Mouse (Mus musculus) thymus, adult 2 months (tissue): ENCODE data around the gene Map3k1. TPM values are rescaled to one million over a fixed set of nuclear protein-coding genes. Genes with fewer than 3 reads are reported as not detected.

ENCODE experiments used
- DNase-seq: peaks from one replicate; pipeline ENCODE4 v3.0.0; 2021
- H3K27ac ChIP-seq: fragments of 200-500 bp; 2 replicates; pipeline ENCODE4 v1.5.1; 2012; ENCODE audit warnings: low read length, control low read depth; ENCODE audit not compliant: control insufficient read depth, insufficient read depth
- H3K27me3 ChIP-seq: fragments of 200-500 bp; 2 replicates; pipeline ENCODE4 v1.6.1; 2012; ENCODE audit warnings: mild to moderate bottlenecking, low read length, moderate library complexity, mixed read lengths; ENCODE audit not compliant: control insufficient read depth, insufficient read depth
- H3K36me3 ChIP-seq: fragments of 200-500 bp; 2 replicates; pipeline ENCODE4 v1.6.1; 2012; ENCODE audit warnings: mild to moderate bottlenecking, low read length, moderate library complexity; ENCODE audit not compliant: control insufficient read depth, insufficient read depth
- H3K4me1 ChIP-seq: fragments of 200-500 bp; replicated peaks from 2 replicates; pipeline ENCODE4 v1.6.1; 2012; ENCODE audit warnings: low read length; ENCODE audit not compliant: control insufficient read depth, insufficient read depth
- H3K4me3 ChIP-seq: fragments of 200-500 bp; 2 replicates; pipeline ENCODE4 v1.5.1; 2012; ENCODE audit warnings: mild to moderate bottlenecking, low read length, control low read depth, moderate library complexity; ENCODE audit not compliant: control insufficient read depth, insufficient read depth
- CTCF ChIP-seq: fragments of 200-500 bp; IDR thresholded peaks from 2 replicates; pipeline ENCODE4 v1.5.1; 2012; ENCODE audit warnings: mild to moderate bottlenecking, control low read depth, low read length, moderate library complexity, borderline replicate concordance; ENCODE audit not compliant: control insufficient read depth, poor library complexity, insufficient read depth; ENCODE audit errors: extremely low read depth
- POLR2A ChIP-seq: fragments of 200-500 bp; IDR thresholded peaks from 2 replicates; pipeline ENCODE4 v1.6.1; 2012; ENCODE audit warnings: mild to moderate bottlenecking, low read length, control low read depth, moderate library complexity; ENCODE audit not compliant: control insufficient read depth, poor library complexity, insufficient read depth; ENCODE audit errors: extremely low read depth
- WGBS: fragments of 180-500 bp; shearing (Covaris S2); methylation state at CpG from one replicate; pipeline ENCODE4 v1.1.7; 2018; 5-methylcytosine and 5-hydroxymethylcytosine counted together
- polyA plus RNA-seq: library from polyadenylated mRNA; depleted of rRNA; stranded (reverse); fragments of >200 nt; gene quantifications from 2 replicates; pipeline ENCODE4 v1.2.3, GENCODE M21; 2012

The Map3k1 gene
- polyA plus RNA-seq, 1 experiment = 47.2 TPM

- no peak for TF ChIP-seq POLR2A
- Histone ChIP-seq H3K27ac (no peak overlapping the region), H3K4me1 (peaks cover 9% of the 10 kb centered on the region), H3K4me3 (no peak overlapping the region), H3K36me3 (no peaks in the 10 kb centered on the region), H3K27me3 (no peaks in the 10 kb centered on the region)
- 96% methylated on average over 8 of the region's 8 CpGs for WGBS
- no peak for DNase-seq
These were observed 25.3 kb downstream of the Map3k1 start for GRCm38 (mm10) chr13:111783451-111783850.

- Histone ChIP-seq H3K4me1 (peaks cover 13% of the 10 kb centered on the region), H3K4me3 (no peak overlapping the region), H3K27me3 (no peaks in the 10 kb centered on the region), H3K27ac (no peak overlapping the region), H3K36me3 (peaks cover 10% of the 10 kb centered on the region; the same call in 1 of the 2 replicates)
- WGBS = 89% methylated on average over 5 of the region's 5 CpGs
- no peak for TF ChIP-seq POLR2A
- TF ChIP-seq CTCF = no peak
- no peak for DNase-seq
These were observed 29.3 kb downstream of the Map3k1 start for GRCm38 (mm10) chr13:111779471-111779870.

GRCm38 (mm10) chr13:111778606-111779005, 30.2 kb downstream of the Map3k1 start:
- peaks cover 13% of the 10 kb centered on the region; the same call in 1 of the 2 replicates for H3K36me3 ChIP-seq
- DNase-seq = no peak
- H3K27me3 ChIP-seq = no peaks in the 10 kb centered on the region
- peaks cover 13% of the 10 kb centered on the region for H3K4me1 ChIP-seq
- WGBS = 8% methylated on average over 6 of the region's 6 CpGs
- no peak overlapping the region for H3K27ac ChIP-seq
- no peak overlapping the region for H3K4me3 ChIP-seq
- TF ChIP-seq CTCF (no peak), POLR2A (no peak)

- 92% methylated on average over 10 of the region's 10 CpGs for WGBS
These were observed 30.9 kb downstream of the Map3k1 start for GRCm38 (mm10) chr13:111777865-111778264.

GRCm38 (mm10) chr13:111777179-111777578, 31.6 kb downstream of the Map3k1 start:
- no peak for DNase-seq
- H3K4me3 ChIP-seq = no peak overlapping the region
- peaks cover 13% of the 10 kb centered on the region for H3K4me1 ChIP-seq
- no peaks in the 10 kb centered on the region for H3K27me3 ChIP-seq
- no peak overlapping the region for H3K27ac ChIP-seq
- 76% methylated on average over 7 of the region's 7 CpGs for WGBS
- peaks cover 23% of the 10 kb centered on the region for H3K36me3 ChIP-seq
- TF ChIP-seq CTCF (no peak), POLR2A (no peak)

More at GRCm38 (mm10) chr13:111777865-111778264, 30.9 kb downstream of the Map3k1 start:
- Histone ChIP-seq H3K27ac (no peak overlapping the region), H3K27me3 (no peaks in the 10 kb centered on the region), H3K4me1 (peaks cover 13% of the 10 kb centered on the region), H3K36me3 (peaks cover 18% of the 10 kb centered on the region; the same call in 1 of the 2 replicates), H3K4me3 (no peak overlapping the region)
- TF ChIP-seq CTCF (no peak), POLR2A (no peak)
- no peak for DNase-seq

- DNase-seq = no peak
- H3K4me1 ChIP-seq = no peaks in the 10 kb centered on the region
- no peak overlapping the region for H3K4me3 ChIP-seq
- WGBS = 90% methylated on average over 8 of the region's 8 CpGs
- TF ChIP-seq CTCF = no peak
- TF ChIP-seq POLR2A = no peak
- no peak overlapping the region for H3K27ac ChIP-seq
- peaks cover 65% of the 10 kb centered on the region for H3K36me3 ChIP-seq
- H3K27me3 ChIP-seq = no peaks in the 10 kb centered on the region
These were observed 36.7 kb downstream of the Map3k1 start for GRCm38 (mm10) chr13:111772075-111772474.

GRCm38 (mm10) chr13:111771232-111771631, 37.6 kb downstream of the Map3k1 start:
- H3K4me1 ChIP-seq = no peaks in the 10 kb centered on the region
- H3K36me3 ChIP-seq = peaks cover 73% of the 10 kb centered on the region
- TF ChIP-seq POLR2A = no peak
- peak; percentile 74; the same call in 1 of the 2 replicates for TF ChIP-seq CTCF
- H3K27ac ChIP-seq = no peak overlapping the region
- no peak overlapping the region for H3K4me3 ChIP-seq
- DNase-seq = peak; percentile 73
- WGBS = 48% methylated on average over 7 of the region's 7 CpGs
- H3K27me3 ChIP-seq = no peaks in the 10 kb centered on the region
